Mouse (Mus musculus): ENCODE results near the gene Kctd20. TPM values are rescaled to one million over a fixed set of nuclear protein-coding genes. Genes with fewer than 3 reads are reported as not detected.

Kctd20 gene
- total and polyA plus RNA-seq, 3 experiments: 23.8 to 55.8 (median 55.7) TPM

DNA sequence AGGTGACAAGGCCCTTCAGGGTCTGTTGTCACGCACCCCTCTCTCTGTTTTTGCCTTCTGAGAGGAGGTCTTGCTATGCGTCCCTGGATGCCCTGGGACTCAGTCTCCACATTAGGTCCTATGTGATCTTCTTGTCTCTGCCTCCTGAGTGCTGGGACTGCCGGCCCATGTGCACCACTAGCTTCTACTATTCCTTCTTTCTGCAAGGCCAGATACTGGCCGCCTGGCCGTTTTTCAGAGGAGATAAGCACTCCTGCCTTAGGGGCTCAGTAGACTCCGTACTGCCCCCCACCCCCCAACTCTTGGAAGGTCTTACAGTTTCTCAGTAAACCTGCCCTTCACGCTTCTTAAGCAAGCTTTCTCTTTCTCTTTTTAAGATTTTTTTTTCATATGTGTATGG is 15.6 kb upstream of the Kctd20 start:
- Histone ChIP-seq H3K27me3 (ENCODE audit: control insufficient read depth, insufficient read depth, low read length) (no peaks in the 10 kb centered on the region), H3K79me2 (replicated peaks; ENCODE audit: control insufficient read depth, insufficient read depth, low read length) (no peaks in the 10 kb centered on the region), H3K4me1 (ENCODE audit: control insufficient read depth, insufficient read depth, low read length) (no peaks in the 10 kb centered on the region), H3K36me3 (ENCODE audit: control insufficient read depth, insufficient read depth, low read length) (no peaks in the 10 kb centered on the region), H3K9ac (ENCODE audit: low read depth, low read length) (no peak overlapping the region), H3K4me3 (no peak overlapping the region), H3K27ac (no peak overlapping the region)
- DNase-seq: no peak
- 79% methylated on average over 7 of the region's 7 CpGs for WGBS
- intact Hi-C loops (cut with DNase I): no loop called here
- no peak for TF ChIP-seq POLR2A (IDR thresholded peaks at IDR 0.05; ENCODE audit: insufficient read depth, low read depth, low read length)
- no peak for TF ChIP-seq CTCF (IDR thresholded peaks at IDR 0.05)
- no peak for TF ChIP-seq EP300 (IDR thresholded peaks at IDR 0.05; ENCODE audit: insufficient read depth, low read depth, low read length)

GRCm38 (mm10) chr17:28936622-28937345 is 15.0 kb upstream of the Kctd20 start:
- 75% methylated on average over 10 of the region's 10 CpGs for WGBS
- no peaks in the 10 kb centered on the region for H3K4me1 ChIP-seq (ENCODE audit: control insufficient read depth, insufficient read depth, low read length)
- H3K36me3 ChIP-seq (ENCODE audit: control insufficient read depth, insufficient read depth, low read length): no peaks in the 10 kb centered on the region
- H3K27me3 ChIP-seq (ENCODE audit: control insufficient read depth, insufficient read depth, low read length): no peaks in the 10 kb centered on the region
- no peak overlapping the region for H3K9ac ChIP-seq (ENCODE audit: low read depth, low read length)
- H3K4me3 ChIP-seq: no peak overlapping the region
- peak; percentile 67 for TF ChIP-seq CTCF (IDR thresholded peaks at IDR 0.05)
- no peak for TF ChIP-seq EP300 (IDR thresholded peaks at IDR 0.05; ENCODE audit: insufficient read depth, low read depth, low read length)
- TF ChIP-seq POLR2A (IDR thresholded peaks at IDR 0.05; ENCODE audit: insufficient read depth, low read depth, low read length): no peak
- H3K27ac ChIP-seq: no peak overlapping the region
- H3K79me2 ChIP-seq (replicated peaks; ENCODE audit: control insufficient read depth, insufficient read depth, low read length): no peaks in the 10 kb centered on the region
- peak; percentile 24 to 55 for DNase-seq
- intact Hi-C loops (cut with DNase I): no loop called here

DNA sequence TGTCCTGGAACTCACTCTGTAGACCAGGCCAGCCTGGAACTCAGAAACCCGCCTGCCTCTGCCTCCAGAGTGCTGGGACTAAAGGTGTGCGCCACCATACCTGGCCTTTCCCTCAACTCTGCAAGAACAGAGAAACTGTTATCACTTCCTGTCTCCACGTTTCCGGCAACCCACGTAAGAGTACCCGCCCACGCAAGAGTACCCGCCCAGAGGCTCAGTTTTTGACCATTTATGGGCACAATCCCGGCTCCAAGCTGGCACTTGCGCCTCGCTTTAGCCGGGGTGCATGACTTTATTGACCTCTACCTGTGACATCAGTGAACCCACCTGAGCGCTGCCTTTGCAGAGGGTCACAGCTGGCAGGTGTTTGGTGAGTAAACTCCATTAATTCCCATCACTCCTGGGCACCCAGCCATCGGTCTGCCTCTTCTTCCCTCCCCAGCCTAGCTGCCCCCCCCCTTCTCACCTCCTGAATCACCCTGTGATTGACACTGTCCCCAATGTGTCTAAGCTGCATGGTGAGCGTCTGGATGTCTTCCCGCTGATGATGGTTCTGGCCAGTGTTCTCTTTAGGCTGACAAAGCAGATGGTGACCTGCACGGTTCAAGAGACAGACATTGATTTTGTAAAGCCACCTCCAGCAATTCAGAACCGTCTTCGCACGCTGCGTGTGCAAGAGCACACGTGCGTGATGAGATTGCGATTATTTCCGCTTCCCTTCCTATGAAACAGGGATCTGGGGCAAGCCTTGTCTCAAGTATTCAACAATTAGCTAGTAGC is 10.8 kb upstream of the Kctd20 start:
- H3K79me2 ChIP-seq (replicated peaks; ENCODE audit: control insufficient read depth, insufficient read depth, low read length): no peaks in the 10 kb centered on the region
- intact Hi-C loops (cut with DNase I): no loop called here
- no peak for DNase-seq
- no peaks in the 10 kb centered on the region for H3K27me3 ChIP-seq (ENCODE audit: control insufficient read depth, insufficient read depth, low read length)
- 87% methylated on average over 25 of the region's 25 CpGs for WGBS
- H3K4me3 ChIP-seq: no peak overlapping the region
- no peaks in the 10 kb centered on the region for H3K4me1 ChIP-seq (ENCODE audit: control insufficient read depth, insufficient read depth, low read length)
- H3K36me3 ChIP-seq (ENCODE audit: control insufficient read depth, insufficient read depth, low read length): no peaks in the 10 kb centered on the region
- H3K9ac ChIP-seq (ENCODE audit: low read depth, low read length): no peak overlapping the region
- no peak for TF ChIP-seq CTCF (IDR thresholded peaks at IDR 0.05)
- no peak for TF ChIP-seq EP300 (IDR thresholded peaks at IDR 0.05; ENCODE audit: insufficient read depth, low read depth, low read length)
- no peak for TF ChIP-seq POLR2A (IDR thresholded peaks at IDR 0.05; ENCODE audit: insufficient read depth, low read depth, low read length)
- H3K27ac ChIP-seq: no peak overlapping the region

- H3K36me3 ChIP-seq (ENCODE audit: control insufficient read depth, insufficient read depth, low read length): no peaks in the 10 kb centered on the region
- no peak for TF ChIP-seq CTCF (IDR thresholded peaks at IDR 0.05)
- TF ChIP-seq POLR2A (IDR thresholded peaks at IDR 0.05; ENCODE audit: insufficient read depth, low read depth, low read length): no peak
- no peak for TF ChIP-seq EP300 (IDR thresholded peaks at IDR 0.05; ENCODE audit: insufficient read depth, low read depth, low read length)
- H3K9ac ChIP-seq (ENCODE audit: low read depth, low read length): no peak overlapping the region
- no peaks in the 10 kb centered on the region for H3K27me3 ChIP-seq (ENCODE audit: control insufficient read depth, insufficient read depth, low read length)
- DNase-seq: peak in 1 of 2 experiments; percentile 21
- H3K79me2 ChIP-seq (replicated peaks; ENCODE audit: control insufficient read depth, insufficient read depth, low read length): no peaks in the 10 kb centered on the region
- no peak overlapping the region for H3K4me3 ChIP-seq
- intact Hi-C loops (cut with DNase I): no loop called here
- H3K4me1 ChIP-seq (ENCODE audit: control insufficient read depth, insufficient read depth, low read length): no peaks in the 10 kb centered on the region
- no peak overlapping the region for H3K27ac ChIP-seq
- 71% methylated on average over 10 of the region's 11 CpGs for WGBS
Measured at GRCm38 (mm10) chr17:28942101-28942500, 9.6 kb upstream of the Kctd20 start.

DNA sequence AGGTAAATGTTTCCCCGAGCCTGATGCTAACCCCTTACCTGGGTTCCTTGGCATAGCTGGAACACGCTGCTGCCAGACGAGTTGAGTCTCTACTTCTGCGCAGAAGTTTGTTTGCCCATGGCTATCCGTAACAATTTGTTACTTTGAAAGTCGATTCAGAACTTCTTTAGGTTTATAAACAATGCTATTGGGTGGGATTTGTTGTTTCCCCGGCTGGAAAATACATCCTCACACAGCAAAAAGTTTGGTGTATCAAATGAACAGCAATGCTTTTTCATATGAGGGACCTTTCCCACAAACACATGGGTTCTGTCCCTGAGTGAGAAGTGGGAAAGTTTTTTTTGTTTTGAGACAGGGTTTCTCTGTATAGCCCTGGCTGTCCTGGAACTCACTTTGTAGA is 8.0 kb upstream of the Kctd20 start, which contains the start of gene Pxt1:
Pxt1 (minus strand) TSS at position 101 of the 400 bp plus-strand sequence.
- Histone ChIP-seq H3K4me3 (no peak within 1 kb of the TSS), H3K79me2 (replicated peaks; ENCODE audit: control insufficient read depth, insufficient read depth, low read length) (no peaks in the 10 kb centered on the region), H3K9ac (ENCODE audit: low read depth, low read length) (no peak within 1 kb of the TSS), H3K27me3 (ENCODE audit: control insufficient read depth, insufficient read depth, low read length) (no peaks in the 10 kb centered on the region), H3K27ac (no peak within 1 kb of the TSS), H3K4me1 (ENCODE audit: control insufficient read depth, insufficient read depth, low read length) (no peaks in the 10 kb centered on the region), H3K36me3 (ENCODE audit: control insufficient read depth, insufficient read depth, low read length) (no peaks in the 10 kb centered on the region)
- DNase-seq: no peak
- intact Hi-C loops (cut with DNase I): no loop called here
- TF ChIP-seq POLR2A (IDR thresholded peaks at IDR 0.05; ENCODE audit: insufficient read depth, low read depth, low read length): no peak
- no peak for TF ChIP-seq CTCF (IDR thresholded peaks at IDR 0.05)
- TF ChIP-seq EP300 (IDR thresholded peaks at IDR 0.05; ENCODE audit: insufficient read depth, low read depth, low read length): no peak
- WGBS: 87% methylated on average over 7 of the region's 7 CpGs

GRCm38 (mm10) chr17:28944481-28944880 is 7.3 kb upstream of the Kctd20 start:
- no peak overlapping the region for H3K4me3 ChIP-seq
- no peaks in the 10 kb centered on the region for H3K4me1 ChIP-seq (ENCODE audit: control insufficient read depth, insufficient read depth, low read length)
- no peak overlapping the region for H3K27ac ChIP-seq
- no peaks in the 10 kb centered on the region for H3K36me3 ChIP-seq (ENCODE audit: control insufficient read depth, insufficient read depth, low read length)
- intact Hi-C loops (cut with DNase I): no loop called here
- DNase-seq: no peak
- WGBS: 90% methylated on average over 7 of the region's 7 CpGs
- TF ChIP-seq EP300 (IDR thresholded peaks at IDR 0.05; ENCODE audit: insufficient read depth, low read depth, low read length): no peak
- no peak for TF ChIP-seq CTCF (IDR thresholded peaks at IDR 0.05)
- no peak for TF ChIP-seq POLR2A (IDR thresholded peaks at IDR 0.05; ENCODE audit: insufficient read depth, low read depth, low read length)
- H3K27me3 ChIP-seq (ENCODE audit: control insufficient read depth, insufficient read depth, low read length): no peaks in the 10 kb centered on the region
- H3K79me2 ChIP-seq (replicated peaks; ENCODE audit: control insufficient read depth, insufficient read depth, low read length): no peaks in the 10 kb centered on the region
- no peak overlapping the region for H3K9ac ChIP-seq (ENCODE audit: low read depth, low read length)
